Mouse (Mus musculus): ENCODE data around the gene Shisa3. TPM values are rescaled to one million over a fixed set of nuclear protein-coding genes. Genes with fewer than 3 reads are reported as not detected.

Shisa3 gene
- total RNA-seq, 1 experiment from 2014 or later, result 0.10 TPM

DNA sequence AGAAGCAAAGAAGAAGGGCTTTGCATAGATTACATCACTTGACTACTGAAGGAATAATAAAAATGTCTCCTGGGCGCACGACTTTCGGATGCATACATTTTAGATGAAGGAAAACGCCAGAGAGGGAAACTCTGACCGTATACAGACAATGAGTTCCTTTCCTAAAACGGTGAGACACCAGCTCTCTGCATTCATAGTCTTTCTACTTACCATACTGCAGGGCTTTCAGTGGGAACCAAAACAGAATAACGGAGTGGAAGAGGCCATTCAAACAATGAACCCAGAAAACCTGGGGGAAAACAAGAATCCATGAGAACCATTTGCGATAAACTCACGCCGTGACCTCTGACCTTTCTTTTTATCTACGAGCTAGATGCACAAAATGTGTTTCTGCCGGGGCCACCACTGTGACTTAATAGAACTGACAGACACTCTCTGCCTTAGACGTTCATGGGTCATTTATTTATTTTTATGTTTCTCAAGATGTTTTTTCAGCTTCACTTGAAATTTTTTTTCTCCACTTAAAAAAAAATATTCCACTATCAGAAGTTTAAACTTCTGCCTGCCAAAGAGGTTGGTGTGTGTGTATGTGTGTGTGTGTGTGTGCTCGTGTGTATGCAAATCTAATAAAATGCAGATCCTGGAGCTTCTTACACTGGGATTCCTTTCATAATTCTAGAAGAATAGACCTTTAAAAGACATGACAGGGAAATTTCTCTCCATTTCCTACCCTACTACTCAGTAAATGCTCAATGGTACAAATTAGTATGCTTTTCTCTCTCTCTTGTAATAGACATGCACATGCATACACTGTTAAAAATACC, 48.2 kb downstream of the Shisa3 start:
- ATAC-seq (replicated peaks in 1 of 2; ENCODE audit: insufficient read depth in 1 of 2, low FRiP score in 2 of 2, low TSS enrichment in 1 of 2, low read depth in 1 of 2, poor library complexity in 2 of 2, severe bottlenecking in 2 of 2), result no peak

DNA sequence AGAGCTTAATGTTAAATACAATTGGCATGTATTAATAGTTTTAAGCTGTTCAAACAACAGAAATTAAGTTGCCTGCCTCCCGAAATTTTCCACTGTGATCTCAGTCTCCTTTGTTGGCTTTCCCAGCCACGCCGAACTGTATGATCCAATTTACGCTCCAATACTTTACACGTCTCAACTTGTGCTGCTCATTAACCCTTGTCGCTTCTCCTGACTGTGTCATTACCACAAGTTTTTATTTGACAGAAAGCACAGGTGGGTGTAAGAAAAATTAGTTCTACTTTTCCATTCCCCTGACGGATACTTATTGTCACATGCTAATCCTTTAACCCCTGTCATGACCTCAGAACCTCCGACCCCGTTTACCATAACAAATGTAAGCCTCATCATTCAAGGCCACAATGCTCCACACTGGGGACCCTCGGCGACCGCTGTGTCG, 49.2 kb downstream of the Shisa3 start:
- ATAC-seq (replicated peaks in 1 of 2; ENCODE audit: insufficient read depth in 1 of 2, low FRiP score in 2 of 2, low TSS enrichment in 1 of 2, low read depth in 1 of 2, poor library complexity in 2 of 2, severe bottlenecking in 2 of 2), result no peak

DNA sequence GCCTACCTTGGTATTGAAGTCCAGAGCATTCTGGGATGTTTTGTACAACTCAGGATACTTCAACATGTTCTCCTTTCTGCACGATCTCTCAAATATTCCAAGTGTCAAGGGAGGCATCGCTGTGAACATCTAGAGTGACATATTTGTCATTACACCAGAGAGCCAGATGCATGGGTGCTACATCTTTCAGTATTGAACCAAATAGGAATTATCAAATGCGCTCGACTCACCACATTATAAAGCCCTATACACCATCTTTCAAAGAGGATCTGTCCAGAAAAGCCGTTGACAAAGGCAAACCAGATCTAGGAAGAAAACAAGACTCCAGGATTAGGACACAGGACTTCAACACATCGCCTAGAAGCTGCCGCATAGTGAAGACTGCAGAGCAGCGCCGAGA, 52.2 kb downstream of the Shisa3 start:
- no peak for ATAC-seq (replicated peaks in 1 of 2; ENCODE audit: insufficient read depth in 1 of 2, low FRiP score in 2 of 2, low TSS enrichment in 1 of 2, low read depth in 1 of 2, poor library complexity in 2 of 2, severe bottlenecking in 2 of 2)

DNA sequence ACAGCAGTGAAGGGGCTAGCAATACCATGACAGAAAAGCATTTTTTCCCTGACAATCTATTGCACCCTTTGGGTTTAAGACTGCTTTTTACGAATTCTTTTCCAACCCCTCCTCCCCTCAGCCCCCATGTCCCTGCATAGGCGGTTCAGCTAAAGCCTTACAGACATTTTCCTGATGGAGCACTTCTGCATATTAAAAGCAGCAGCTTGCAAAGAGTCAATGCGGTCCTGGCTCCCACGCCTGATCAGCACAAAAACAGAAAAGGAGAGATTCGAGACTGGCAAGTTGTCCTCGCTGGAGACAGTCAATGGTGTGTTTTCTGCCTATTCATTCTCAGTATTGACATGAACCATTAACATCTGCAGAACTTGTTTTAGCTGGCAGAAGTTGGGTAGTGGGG, 55.0 kb downstream of the Shisa3 start:
- no peak for ATAC-seq (replicated peaks in 1 of 2; ENCODE audit: insufficient read depth in 1 of 2, low FRiP score in 2 of 2, low TSS enrichment in 1 of 2, low read depth in 1 of 2, poor library complexity in 2 of 2, severe bottlenecking in 2 of 2)

DNA sequence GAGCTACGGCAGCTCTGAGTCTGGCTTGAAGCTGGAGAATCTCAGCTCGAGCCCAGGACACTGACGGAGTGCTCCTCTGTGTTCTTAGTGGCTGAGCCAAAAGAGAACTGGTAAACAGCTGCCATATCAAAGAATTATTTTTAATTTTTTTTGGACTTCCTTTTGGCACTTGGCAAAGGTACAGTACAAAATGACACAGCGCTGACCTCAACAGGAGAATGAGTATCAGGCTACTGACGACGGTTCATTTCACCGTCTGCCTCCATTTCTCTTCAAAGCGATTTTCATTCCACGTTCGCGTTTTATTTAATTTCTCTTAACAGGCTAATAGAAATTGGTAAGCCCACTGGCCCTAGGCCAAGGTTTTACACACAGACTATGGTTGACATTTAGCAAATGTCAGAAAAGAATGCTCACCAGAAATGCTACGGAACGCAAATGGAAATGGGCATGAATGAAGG, 61.8 kb downstream of the Shisa3 start:
- ATAC-seq (replicated peaks in 1 of 2; ENCODE audit: insufficient read depth in 1 of 2, low FRiP score in 2 of 2, low TSS enrichment in 1 of 2, low read depth in 1 of 2, poor library complexity in 2 of 2, severe bottlenecking in 2 of 2), result peak; percentile 29 to 35; a peak in 3 of 4 replicates

DNA sequence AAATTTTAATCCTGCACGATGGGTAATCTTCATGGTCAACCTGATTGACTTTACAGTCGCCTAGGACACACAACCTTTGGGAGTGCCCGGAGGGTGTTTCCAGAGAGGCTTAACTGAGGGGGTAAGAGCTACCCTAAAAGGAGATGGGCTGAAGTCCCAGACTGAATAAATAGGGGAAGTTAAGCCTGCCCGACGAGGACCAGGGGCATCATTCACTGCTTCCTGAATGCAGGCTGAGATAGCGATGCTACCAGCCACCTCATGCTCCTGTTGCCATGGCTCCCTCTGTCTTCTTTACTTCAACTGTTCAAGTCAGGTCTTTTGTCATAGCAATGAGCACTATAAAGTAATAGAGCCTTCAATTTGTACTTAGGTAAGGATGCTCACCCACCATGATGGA, 62.5 kb downstream of the Shisa3 start:
- peak; percentile 61 to 75 for ATAC-seq (replicated peaks in 1 of 2; ENCODE audit: insufficient read depth in 1 of 2, low FRiP score in 2 of 2, low TSS enrichment in 1 of 2, low read depth in 1 of 2, poor library complexity in 2 of 2, severe bottlenecking in 2 of 2)

DNA sequence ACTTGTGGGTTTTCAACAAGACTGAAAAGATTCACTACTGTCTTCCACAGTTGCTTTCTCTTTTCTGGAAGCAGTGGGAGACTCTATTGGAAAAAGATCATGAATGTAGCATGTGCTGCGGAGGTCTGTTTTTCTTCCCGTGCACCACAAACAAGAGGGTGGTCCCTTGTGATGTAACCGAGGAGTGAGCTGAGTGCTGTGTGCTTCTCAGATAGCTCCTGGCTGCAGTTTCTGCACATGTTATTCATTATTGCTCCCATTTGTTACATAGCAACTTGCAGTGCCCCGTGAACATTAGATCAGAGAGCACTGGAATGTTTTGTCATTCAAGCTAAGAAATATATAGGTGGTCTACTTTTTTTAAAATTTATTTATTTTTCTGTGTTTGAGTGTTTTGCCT, 65.3 kb downstream of the Shisa3 start:
- ATAC-seq (replicated peaks in 1 of 2; ENCODE audit: insufficient read depth in 1 of 2, low FRiP score in 2 of 2, low TSS enrichment in 1 of 2, low read depth in 1 of 2, poor library complexity in 2 of 2, severe bottlenecking in 2 of 2), result no peak

Other genes starting within 250 kb of the Shisa3 start
- gene Bend4, start 179.6 kb upstream of the Shisa3 start, total RNA-seq (2017), result 9.6 and 10.1 TPM in 2 replicates
- 47.8 and 68.4 TPM in 2 replicates for gene Atp8a1, start 239.6 kb downstream of the Shisa3 start, total RNA-seq (2017)

Data from hematopoietic stem cell, adult 5-6 weeks (primary cell).